Mouse (Mus musculus): ENCODE data around the gene Chtop.

Chtop gene

DNA sequence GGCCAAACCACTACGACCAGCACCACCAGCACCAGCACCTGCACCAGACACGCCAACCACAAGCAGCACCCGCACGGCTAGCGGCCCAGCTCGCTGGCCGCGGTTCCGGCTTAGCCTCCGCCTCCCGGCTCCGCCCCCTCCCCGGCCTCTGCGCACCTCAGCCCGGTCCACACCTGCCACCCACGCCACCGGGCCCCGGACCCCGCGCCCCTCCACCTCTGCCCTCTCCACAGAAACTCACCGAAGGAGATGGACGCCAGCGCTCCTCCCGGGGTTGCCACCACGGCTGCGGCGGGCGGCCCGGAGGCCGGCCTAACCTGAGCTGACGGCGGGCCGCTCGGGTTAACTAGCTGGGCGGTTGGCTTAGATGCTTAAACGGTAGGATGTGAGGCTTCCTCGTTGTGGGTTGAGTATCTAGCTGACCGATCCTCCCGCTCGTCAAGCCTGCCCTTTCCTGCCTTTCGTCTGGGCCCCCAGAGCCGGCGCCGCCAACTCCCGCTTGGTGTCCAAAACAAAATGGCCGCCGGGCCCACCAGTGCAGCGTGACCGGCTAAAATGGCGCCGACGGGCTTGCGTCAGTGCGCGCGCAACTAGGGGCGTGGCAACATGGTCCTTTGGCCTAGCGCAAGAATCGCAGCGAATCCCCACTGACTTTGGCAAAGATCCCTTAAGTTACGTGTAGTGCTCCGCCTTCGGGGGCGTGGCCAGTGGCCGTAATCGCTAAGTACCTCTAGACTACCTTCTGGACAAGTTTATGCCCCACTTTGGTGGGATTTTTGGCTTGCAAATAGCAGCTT, at the start of gene Chtop:
Gene Chtop (minus strand): TSS at position 549 of the 797 bp plus-strand sequence.
- DNase-seq = peak; percentile 100

DNA sequence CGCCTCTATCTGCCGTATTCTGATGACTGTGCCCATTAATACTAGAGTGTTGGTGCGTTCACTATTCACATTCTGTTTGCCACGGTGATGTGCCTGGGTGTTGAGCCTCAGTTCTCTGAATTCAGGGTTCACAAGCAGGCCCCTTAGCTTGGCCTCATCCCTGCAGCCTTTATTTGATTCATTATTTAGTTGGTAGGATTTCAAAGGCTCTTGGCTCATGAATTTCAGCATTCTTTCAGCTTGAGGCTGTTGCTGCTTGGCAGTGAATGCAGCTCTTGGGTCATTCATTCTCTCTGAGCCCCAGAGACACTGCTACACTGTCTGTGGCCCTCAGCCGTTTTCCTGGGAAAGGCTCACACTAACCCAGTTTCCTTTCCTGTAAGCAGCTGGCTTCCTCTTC, 46.7 kb upstream of the Chtop start:
- peak; percentile 23 for DNase-seq

DNA sequence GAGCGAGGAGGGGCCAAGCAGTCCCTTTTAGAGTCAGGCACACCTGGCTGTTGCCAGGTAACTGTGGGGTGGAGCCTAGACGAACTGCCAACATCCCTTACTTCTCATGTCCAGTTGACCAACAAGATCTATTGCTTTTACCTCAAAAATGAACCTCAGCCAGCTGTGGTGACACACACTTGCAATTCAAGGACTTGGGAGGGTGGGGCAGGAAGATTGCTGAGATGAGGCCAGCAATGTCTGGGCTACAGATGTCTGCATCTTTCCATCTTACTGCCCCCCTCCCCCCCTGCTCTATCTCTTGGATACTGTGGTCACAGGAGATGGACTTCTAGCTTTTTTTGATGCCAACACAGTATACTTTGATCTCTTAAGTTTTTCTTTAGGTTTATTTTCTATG, 42.9 kb upstream of the Chtop start:
- no peak for DNase-seq

DNA sequence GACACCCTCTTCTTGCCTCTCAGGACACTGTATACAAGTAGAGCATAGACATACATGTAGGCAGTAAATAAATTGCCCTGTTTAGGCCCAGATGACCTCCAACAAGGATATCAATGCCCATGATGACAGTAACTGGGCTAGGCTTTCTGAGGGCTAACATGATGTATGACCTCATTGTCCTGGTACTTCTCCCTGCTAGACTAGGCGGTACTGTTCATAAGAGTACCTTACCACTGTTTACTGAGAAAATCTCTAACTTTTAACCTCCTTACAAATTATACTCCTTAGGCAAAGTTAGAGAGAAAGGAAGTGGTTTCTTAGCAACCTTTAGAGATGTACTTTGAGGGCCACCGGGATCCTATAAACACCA, 41.1 kb upstream of the Chtop start:
- DNase-seq = no peak

DNA sequence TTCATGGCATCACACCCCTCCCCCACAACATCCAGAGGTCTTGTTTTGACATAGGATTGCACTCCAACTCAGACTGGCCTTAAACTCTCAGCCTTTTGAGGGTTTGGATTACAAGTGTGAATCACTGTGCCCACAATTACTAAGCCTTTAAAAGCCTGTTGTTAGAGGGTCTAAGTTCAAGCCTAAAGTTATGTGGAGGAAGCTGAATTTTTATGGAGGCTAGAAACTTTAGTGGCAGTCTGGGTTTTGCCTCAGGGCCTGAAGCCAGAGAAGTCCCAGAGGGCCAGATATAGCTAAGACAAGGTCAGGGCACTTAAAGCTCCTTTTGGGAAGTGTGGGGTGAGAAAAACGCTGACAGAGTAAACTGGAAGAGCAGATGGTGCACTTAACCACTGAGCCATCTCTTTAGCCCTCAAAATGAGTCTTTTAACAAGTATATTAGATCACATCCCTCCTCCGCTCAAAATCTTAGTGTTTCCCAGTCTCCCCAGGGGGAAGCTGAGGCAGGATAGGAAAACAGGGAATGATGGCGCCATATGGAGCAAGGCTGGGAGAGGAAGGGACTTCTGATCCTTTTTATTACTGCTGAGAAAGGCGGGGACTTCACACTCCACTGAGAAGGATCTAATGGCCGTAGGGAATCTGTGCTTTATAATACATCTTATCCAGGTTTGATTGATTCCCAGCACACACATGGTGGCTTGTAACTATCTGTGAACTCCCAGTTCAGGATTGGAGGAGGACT, 40.5 kb upstream of the Chtop start:
- peak; percentile 32 for DNase-seq

DNA sequence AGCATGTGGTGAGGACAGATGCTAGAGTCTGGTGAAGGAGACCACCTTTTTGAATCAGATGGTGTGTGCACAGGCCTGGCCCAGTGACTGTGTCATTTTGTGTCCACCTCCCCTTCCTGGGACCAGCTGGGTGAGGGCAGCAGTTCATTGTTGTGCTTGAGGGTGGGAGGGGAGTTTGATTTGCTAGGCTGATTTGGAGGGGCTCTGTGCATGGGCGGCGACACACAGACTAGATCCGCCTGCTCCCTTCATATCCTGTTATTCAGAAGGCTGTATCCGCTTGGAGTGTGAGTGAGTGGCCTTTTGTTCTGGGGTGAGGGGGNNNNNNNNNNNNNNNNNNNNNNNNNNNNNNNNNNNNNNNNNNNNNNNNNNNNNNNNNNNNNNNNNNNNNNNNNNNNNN, 31.6 kb upstream of the Chtop start:
- DNase-seq = peak; percentile 34

DNA sequence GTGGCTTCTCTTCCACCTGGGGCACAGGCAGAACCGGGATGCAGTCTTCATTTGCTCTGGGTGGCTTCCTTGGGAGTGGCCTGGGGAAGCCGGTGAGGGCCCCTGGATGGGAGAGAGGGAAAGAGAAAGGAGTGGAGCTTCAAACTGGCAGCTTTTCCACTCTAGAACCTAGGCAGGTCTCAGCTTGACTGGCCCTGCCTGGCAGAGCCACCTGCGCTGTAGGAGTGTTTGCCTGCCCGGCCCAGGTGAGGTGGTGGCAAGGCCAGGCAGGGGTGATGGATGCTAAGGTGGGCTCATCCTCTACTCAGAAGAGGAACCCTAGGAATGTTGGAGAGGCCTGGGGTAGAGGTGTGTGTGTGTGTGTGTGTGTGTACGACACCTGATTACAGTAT, 28.6 kb upstream of the Chtop start:
- no peak for DNase-seq

DNA sequence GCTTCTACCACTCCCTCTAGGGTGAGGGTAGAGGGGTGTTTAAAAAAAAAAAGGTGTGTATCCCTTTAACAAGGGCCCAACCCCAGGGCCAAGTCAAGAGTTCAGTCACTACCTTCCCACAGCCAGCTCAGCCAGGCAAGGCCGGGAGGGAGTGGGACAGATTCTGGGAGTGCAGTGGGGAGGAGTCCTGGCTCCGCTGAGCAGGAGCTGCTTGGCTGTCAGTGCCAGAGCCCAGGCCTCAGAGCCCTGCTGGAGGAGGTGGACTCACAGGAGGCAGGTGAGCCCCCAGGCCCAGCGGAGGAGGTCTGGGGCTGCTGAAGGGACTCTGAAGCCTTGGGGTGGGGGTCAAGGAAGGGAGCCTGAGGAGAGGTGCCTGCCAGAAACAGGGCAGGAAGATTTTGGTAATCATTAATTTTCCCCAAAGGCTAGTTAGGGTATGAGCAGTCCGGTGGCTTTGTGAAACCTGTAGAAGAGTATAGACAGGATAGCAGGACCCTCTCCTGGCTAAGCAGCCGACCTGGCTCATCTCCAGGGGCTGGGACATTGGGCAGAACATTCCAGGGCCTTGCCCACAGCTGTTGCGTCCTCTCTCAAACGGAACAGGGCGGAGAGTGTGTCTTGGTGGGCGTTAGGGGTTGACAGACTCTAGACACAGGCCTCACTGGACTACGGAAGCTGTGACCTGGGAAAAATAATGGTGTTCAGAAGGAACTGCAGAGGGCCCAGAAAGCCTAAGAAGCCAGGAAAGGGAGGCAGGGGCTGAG, 28.0 kb upstream of the Chtop start, which contains the start of gene S100a16:
Gene S100a16 (plus strand): TSS at position 114 of the 764 bp plus-strand sequence.
- peak; percentile 18 for DNase-seq

DNA sequence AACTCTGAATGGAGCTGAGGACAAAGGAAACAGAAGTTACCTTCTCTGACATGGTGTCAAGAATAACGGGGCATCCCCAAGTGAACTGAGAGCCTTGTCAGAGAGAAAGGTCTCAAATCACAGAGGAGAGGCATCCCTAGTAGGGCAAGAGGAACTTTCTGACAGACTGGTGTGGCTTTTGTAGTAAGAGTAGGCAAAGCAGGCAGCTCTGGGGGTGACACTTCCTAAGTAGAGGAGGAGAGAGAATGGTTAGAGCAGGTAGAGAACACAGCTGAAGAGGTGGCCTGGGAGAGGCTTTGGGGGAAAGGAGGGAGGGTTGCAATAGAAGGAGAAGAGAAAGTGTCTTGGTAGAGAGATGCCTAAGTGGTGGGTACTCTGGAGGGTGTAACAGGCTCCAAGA, 26.1 kb upstream of the Chtop start:
- no peak for DNase-seq

DNA sequence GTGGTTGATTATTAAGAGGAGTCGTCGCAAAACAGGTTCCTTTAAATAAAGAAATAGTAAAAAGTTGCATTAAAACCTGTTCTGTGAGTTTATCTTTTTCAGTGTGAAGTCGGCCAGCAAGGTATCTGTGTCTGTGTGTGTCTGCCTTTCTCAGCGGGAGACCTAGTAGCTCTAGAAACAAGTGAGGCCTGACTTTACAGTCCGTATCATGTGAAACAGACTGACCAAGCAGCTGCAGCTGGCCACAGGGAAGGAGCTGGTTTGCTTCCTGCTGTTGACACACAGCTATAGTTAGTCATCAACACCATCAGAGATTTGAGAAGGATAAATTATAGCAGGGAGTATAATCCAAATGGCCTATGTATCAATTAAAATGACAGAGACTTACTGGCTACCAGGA, 22.4 kb upstream of the Chtop start:
- DNase-seq = no peak

DNA sequence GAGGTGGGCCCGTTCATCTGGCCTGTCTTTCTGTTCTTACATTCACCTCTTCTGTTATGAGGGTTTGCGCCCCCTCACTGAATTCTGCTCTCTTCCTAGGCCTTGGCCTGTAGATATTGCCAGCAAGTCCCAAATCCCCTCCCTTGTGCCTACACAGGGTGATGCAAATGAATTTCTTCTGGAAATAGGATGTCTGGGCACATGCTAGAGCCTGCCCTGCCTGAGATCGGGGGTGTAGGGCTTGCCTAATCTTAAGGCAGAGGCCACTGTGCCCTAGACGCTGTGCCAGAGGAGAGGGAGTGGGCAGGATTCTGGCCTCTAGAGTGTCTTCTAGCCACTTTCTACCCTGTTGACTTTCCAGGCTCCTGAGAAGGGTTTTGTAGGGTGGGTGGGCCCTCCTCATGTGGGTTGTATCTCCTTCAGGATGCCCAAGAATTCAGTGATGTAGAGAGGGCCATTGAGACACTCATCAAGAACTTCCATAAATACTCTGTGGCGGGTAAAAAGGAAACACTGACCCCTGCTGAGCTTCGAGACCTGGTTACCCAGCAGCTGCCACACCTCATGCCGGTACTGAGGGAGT, 18.1 kb upstream of the Chtop start:
- no peak for DNase-seq

DNA sequence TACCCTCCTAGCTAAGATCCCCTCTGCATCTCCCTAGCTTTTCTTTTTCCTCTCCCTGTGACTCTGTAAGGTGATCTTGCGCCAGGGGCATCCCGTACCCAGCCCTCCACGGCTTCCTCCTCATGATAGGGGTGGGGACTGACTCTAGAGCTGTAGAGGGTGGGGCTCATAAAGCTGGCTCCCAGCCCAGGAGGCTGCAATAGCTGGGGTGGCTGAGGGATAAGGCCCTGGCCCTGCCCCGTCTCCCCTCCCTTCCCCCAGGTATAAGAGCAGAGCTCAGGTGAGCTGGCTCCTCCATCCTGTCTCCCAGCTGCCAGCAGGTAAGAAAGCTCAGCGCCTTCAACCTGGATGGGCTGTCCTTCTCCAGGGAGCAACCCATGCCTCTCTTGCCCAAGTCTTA, 17.3 kb upstream of the Chtop start, which contains the start of gene S100a14:
Gene S100a14 (plus strand): TSS at position 277 of the 400 bp plus-strand sequence.
- no peak for DNase-seq

DNA sequence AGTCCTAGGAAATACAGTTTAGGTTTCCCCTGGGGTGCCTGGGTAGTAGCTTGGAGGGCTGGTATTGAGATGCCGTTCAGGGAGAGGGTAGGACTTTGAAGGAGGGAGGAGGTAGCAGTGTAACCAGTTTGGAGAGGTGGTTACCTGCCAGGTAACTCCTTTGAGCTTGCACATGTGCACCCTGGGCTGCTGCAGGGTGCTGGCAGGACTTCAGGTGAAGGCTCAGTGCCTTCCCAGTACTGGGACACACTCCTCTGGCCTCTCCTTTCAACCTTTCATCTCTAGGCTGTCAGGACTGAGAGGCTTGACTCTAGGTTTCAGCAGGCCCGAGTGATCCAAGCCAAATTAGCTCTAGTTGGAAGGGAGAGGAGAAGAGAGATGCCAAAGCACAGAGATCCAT, 16.8 kb upstream of the Chtop start:
- DNase-seq = no peak

DNA sequence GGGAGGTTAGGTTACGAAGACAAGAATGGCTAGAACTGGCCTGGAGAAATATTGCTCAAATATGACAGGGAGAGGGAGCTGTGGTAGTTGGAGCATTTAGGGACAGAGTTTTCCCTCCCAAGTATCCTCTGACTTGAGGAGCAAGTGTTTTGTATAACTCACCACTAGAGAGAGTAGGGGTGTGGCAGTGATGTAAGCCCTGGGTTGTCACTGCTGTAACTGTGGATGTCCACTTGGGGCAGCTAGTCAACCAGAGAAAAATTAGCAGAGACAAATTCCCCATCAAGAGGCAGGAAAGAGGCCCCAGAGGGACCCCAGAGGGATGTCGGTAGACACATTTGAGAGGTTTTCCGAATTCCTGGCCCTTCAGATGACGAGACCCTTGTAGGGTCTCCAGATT, 16.1 kb upstream of the Chtop start:
- peak; percentile 46 for DNase-seq

DNA sequence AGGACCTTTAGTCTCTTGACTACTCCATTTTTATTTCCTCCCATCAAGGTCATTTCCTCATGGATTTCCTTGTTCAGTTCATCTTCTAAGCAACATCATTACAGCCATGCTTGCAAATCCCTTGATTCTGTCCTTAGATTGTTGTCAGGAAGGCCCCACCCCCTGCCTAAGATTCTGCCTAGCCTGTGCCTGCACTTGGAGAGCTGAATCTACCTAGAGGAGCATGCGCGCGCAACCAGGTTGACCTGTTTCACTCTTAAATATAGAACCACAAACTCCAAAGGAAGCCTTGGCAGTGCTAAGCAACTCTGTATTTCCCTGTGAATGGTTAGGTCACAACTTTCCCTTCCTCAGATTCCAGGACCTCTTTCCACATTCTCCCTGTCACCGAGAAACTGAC, 8.4 kb upstream of the Chtop start:
- no peak for DNase-seq

DNA sequence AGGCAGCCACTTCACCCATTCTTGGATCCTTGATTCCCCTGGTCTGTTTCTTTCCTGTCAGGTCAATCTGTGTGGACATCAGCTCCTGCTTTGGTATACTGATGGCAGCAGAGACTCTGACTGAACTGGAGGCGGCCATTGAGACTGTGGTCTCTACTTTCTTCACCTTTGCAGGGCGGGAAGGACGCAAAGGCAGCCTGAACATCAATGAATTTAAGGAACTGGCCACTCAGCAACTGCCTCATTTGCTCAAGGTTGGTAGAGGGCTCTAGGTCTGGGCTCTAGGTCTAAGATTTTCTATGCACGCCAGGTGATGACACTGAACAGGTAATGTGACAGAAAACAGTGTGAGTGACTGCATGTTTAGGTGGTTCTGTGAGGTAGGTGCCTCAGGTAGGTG, 6.5 kb upstream of the Chtop start:
- DNase-seq = no peak

DNA sequence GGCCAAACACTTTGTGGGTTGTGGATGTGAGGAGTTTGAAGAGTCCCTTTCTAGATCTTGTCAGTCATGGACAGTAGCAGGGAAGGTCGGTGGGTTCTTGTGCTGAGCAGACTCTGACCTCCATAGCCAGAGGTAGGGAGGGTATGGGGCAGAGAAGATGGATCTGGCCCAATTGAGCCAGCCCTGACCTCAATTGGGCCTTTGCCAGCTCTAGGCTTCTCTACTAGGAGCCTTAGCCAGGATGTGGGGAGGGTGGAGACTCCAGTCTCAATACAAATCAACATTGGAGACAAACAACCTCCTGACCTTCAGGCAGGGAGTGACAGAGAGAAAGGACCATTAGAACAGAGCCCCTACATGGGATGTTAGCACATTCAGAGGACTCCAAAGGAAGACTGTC, 5.9 kb upstream of the Chtop start:
- no peak for DNase-seq

DNA sequence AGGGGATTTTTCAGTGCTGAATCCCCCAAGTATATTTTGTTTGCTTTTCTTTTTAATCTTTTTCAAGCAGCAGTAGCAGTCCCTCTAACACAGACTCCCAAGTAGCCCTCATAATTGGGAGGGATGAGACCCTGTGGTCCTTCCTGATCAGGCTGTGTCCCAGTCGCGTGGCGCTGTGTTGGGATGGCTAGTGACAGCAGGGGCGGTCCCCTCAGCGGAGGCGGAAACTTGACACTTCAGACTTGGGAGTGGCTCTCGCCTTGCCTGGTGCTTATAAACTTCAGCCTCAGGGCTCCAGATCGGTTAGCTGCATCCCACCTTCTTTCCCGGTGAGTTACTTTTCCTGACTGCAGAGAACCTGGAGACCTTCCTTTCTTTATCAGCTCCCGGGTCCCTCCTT, 5.4 kb upstream of the Chtop start:
- DNase-seq = peak; percentile 84

DNA sequence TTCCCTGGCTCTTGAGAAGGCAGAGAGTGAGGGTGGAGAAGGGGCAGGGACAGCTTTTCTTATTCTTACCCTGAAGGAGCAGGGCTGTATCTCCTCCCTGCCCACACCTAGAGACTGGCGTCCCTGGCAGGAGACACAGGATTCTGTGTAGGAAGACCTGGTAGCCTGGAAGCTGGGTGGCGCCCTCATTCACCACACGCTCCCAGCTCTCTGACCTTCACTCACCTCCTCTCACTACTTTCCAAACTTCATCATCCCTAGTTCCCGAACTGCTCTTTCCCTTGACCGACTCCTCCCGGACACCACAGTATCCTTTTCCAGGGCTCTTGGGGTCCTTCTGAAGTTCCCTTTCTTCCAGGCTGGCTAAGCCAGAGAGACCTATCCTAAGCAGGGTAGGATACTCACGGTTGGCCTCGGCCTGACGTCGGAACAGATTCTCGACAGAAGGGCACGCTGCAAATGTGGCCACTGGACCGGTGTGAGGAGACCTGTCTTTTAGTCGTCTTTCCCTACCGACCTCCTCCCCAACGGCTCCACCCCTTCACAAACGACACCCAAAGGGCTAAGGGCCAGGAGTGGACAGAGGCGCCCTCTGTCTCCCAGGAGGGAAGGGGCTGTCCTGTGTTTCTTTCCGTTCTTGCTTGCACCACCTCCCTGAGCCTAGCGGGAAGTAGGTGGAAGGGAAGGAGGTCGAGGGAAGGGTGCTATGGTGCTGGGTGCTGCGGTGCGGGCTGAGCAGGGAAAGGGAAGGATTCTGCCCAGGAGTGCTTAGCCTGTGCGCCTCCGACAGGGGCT, 4.7 kb upstream of the Chtop start, which contains the start of the genes S100a1 and S100a13:
Gene S100a1 (minus strand): TSS at position 597 of the 795 bp plus-strand sequence.
Gene S100a13 (plus strand): TSS at position 640 of the 795 bp plus-strand sequence.
- peak; percentile 37 for DNase-seq

DNA sequence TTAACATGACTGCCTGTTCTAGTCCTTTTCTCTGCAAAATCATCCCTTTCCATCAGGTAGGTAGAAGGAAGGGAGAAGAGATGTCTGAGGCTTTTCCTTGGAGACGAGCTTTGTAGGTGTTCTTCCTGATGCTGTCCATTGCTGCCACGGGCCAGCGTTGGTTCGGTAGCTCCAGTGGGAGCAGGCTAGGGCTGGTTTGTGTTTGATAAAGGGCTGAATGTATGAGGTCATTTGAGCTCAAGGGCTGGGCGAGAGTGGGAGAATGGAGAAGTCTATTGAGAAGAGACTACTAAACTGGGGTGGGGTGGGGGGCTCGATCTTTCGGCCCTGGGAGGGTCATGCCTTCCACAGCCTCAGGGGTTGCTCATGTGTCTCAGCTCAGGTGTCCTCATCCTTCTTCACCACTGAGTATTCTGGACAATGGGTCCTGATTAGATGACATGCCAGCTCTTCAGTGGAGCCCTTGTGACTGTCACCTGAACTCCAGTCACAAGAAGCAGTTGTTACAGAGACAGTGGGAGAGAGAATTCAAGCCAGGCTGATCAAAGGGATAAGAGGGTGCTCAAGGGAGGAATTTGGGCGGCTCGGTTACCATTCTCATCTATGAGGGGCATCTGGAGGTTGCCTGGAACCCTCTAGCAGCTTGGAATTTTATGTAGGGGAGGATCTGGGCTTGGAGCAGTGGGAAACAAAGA, 3.8 kb upstream of the Chtop start:
- DNase-seq = no peak

DNA sequence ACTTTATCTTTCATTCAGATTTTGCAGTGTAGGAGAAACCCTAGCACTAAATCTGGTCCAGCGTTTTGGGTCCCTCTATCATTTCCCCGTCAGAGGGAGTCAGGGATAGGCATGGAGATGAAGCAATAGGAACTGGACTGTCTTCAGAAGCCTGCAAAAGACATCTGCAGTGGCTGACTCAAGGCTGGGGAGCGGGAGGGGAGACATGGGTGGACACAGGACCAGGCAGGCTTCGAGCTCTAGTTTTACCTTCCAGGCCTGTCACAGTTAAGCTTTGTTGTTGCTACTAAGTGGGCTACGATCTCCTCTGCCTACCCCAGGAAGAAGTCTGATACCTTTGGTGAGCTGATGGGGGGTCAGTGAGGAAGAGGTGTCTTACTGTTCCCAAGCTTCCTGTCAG, 3.0 kb upstream of the Chtop start:
- DNase-seq = no peak

DNA sequence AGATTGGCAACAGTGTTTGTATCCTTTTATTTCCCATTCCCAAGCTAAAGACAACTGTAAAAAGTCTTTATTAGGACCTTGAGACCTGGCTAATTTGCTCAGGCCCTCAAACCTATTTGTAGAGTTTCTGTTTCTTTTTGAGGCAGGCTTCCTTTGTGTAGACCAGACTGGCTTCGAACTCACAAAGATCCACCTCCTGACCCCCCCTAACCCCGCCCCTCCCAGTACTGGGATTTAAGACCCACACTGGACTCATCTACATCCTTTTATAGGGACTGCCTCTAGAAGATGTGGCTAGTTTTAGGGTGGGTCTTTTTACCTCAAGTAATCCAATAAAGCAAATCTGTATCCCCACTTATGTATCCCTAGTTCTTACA, 437 bp upstream of the Chtop start:
- DNase-seq = no peak

Measured in embryo, embryonic 11 days (tissue).